Mouse (Mus musculus): Measurements from ENCODE around the gene Dennd6b. TPM values are rescaled to one million over a fixed set of nuclear protein-coding genes. Genes with fewer than 3 reads are reported as not detected.
A peak's percentile ranks its signal among the peaks of the same experiment; 100 is the strongest.

Gene Dennd6b
- total RNA-seq (2021): 10 to 100 TPM; 41.4 to 41.8 TPM

- intact Hi-C loops (cut with DNase I): loop anchor here (5.0 kb wide), 1 partner anchor 74 kb away; the partner anchor contains the start of gene Tubgcp6
- DNase-seq (ENCODE audit: extremely low spot score in 1 of 2, low spot score in 2 of 2): peak; percentile 96 to 97
Measured at GRCm38 (mm10) chr15:89196313-89196706, at the start of gene Dennd6b. TSS of gene Dennd6b (minus strand) at chr15:89196496.

GRCm38 (mm10) chr15:89241025-89241424 lies 44.7 kb upstream of the Dennd6b start:
- no peak for DNase-seq (ENCODE audit: extremely low spot score in 1 of 2, low spot score in 2 of 2)
- intact Hi-C loops (cut with DNase I): no loop called here

GRCm38 (mm10) chr15:89239751-89240392 lies 43.6 kb upstream of the Dennd6b start:
- no peak for DNase-seq (ENCODE audit: extremely low spot score in 1 of 2, low spot score in 2 of 2)
- intact Hi-C loops (cut with DNase I): no loop called here

GRCm38 (mm10) chr15:89234052-89234451 lies 37.8 kb upstream of the Dennd6b start:
- intact Hi-C loops (cut with DNase I): no loop called here
- no peak for DNase-seq (ENCODE audit: extremely low spot score in 1 of 2, low spot score in 2 of 2)

- intact Hi-C loops (cut with DNase I): no loop called here
- DNase-seq (ENCODE audit: extremely low spot score in 1 of 2, low spot score in 2 of 2): no peak
Measured at GRCm38 (mm10) chr15:89233586-89233985, 37.3 kb upstream of the Dennd6b start.

- intact Hi-C loops (cut with DNase I): loop anchor here (10.0 kb wide), 1 partner anchor 281 kb away; no protein-coding TSS in a partner anchor
Measured at GRCm38 (mm10) chr15:89215611-89216233, 19.4 kb upstream of the Dennd6b start.

GRCm38 (mm10) chr15:89214953-89215352 lies 18.7 kb upstream of the Dennd6b start:
- intact Hi-C loops (cut with DNase I): loop anchor here (5.0 to 10.0 kb wide), 2 partner anchors 88 to 280 kb away; partner anchors contain the start of gene Hdac10
- DNase-seq (ENCODE audit: extremely low spot score in 1 of 2, low spot score in 2 of 2): no peak

More at GRCm38 (mm10) chr15:89215611-89216233, 19.4 kb upstream of the Dennd6b start:
- no peak for DNase-seq (ENCODE audit: extremely low spot score in 1 of 2, low spot score in 2 of 2)

GRCm38 (mm10) chr15:89213517-89213916 lies 17.2 kb upstream of the Dennd6b start:
- intact Hi-C loops (cut with DNase I): loop anchor here (5.0 to 10.0 kb wide), 2 partner anchors 86 to 279 kb away; partner anchors contain the start of gene Hdac10
- no peak for DNase-seq (ENCODE audit: extremely low spot score in 1 of 2, low spot score in 2 of 2)

GRCm38 (mm10) chr15:89212495-89212894 lies 16.2 kb upstream of the Dennd6b start:
- intact Hi-C loops (cut with DNase I): loop anchor here (5.0 to 10.0 kb wide), 2 partner anchors 85 to 278 kb away; partner anchors contain the start of gene Hdac10
- no peak for DNase-seq (ENCODE audit: extremely low spot score in 1 of 2, low spot score in 2 of 2)

- intact Hi-C loops (cut with DNase I): loop anchor here (5.0 to 10.0 kb wide), 2 partner anchors 85 to 277 kb away; partner anchors contain the start of gene Hdac10
Measured at GRCm38 (mm10) chr15:89211716-89212461, 15.6 kb upstream of the Dennd6b start.

GRCm38 (mm10) chr15:89210915-89211715 lies 14.8 kb upstream of the Dennd6b start, which contains the start of gene Ppp6r2:
TSS of gene Ppp6r2 (plus strand) at chr15:89211553.
- intact Hi-C loops (cut with DNase I): loop anchor here (5.0 to 10.0 kb wide), 2 partner anchors 84 to 276 kb away; partner anchors contain the start of gene Hdac10
- DNase-seq (ENCODE audit: extremely low spot score in 1 of 2, low spot score in 2 of 2): peak; percentile 72 to 92

More at GRCm38 (mm10) chr15:89211716-89212461, 15.6 kb upstream of the Dennd6b start:
- peak in 1 of 2 experiments; percentile 37 for DNase-seq (ENCODE audit: extremely low spot score in 1 of 2, low spot score in 2 of 2)

- peak; percentile 80 to 89 for DNase-seq (ENCODE audit: extremely low spot score in 1 of 2, low spot score in 2 of 2)
- intact Hi-C loops (cut with DNase I): loop anchor here (2.0 to 10.0 kb wide), 3 partner anchors 53 to 275 kb away; partner anchors contain the start of gene Hdac10
Measured at GRCm38 (mm10) chr15:89209886-89210761, 13.8 kb upstream of the Dennd6b start.

GRCm38 (mm10) chr15:89207457-89207856 lies 11.2 kb upstream of the Dennd6b start:
- DNase-seq (ENCODE audit: extremely low spot score in 1 of 2, low spot score in 2 of 2): no peak
- intact Hi-C loops (cut with DNase I): no loop called here

- DNase-seq (ENCODE audit: extremely low spot score in 1 of 2, low spot score in 2 of 2): no peak
- intact Hi-C loops (cut with DNase I): loop anchor here (5.0 kb wide), 1 partner anchor 75 kb away; the partner anchor contains the start of gene Tubgcp6
Measured at GRCm38 (mm10) chr15:89197056-89197455, 760 bp upstream of the Dennd6b start.

GRCm38 (mm10) chr15:89195690-89196312 lies 495 bp downstream of the Dennd6b start:
- intact Hi-C loops (cut with DNase I): loop anchor here (5.0 kb wide), 1 partner anchor 74 kb away; the partner anchor contains the start of gene Tubgcp6
- peak; percentile 86 to 95 for DNase-seq (ENCODE audit: extremely low spot score in 1 of 2, low spot score in 2 of 2)

- intact Hi-C loops (cut with DNase I): loop anchor here (5.0 kb wide), 1 partner anchor 73 kb away; the partner anchor contains the start of gene Tubgcp6
- no peak for DNase-seq (ENCODE audit: extremely low spot score in 1 of 2, low spot score in 2 of 2)
Measured at GRCm38 (mm10) chr15:89195261-89195681, 1.0 kb downstream of the Dennd6b start.

GRCm38 (mm10) chr15:89184937-89185227 lies 11.4 kb downstream of the Dennd6b start:
- intact Hi-C loops (cut with DNase I): loop anchor here (5.0 kb wide), 1 partner anchor 58 kb away; the partner anchor contains the start of gene Hdac10

More at GRCm38 (mm10) chr15:89184937-89185227, 11.4 kb downstream of the Dennd6b start:
- DNase-seq (ENCODE audit: extremely low spot score in 1 of 2, low spot score in 2 of 2): no peak

Measured in left cerebral cortex, postnatal 10 days (tissue).